Mouse (Mus musculus): ENCODE results near the gene Tsga13.

GRCm38 (mm10) chr6:30897520-30897919 is 17.9 kb downstream of the Tsga13 start:
- TF ChIP-seq CTCF (IDR thresholded peaks at IDR 0.05; ENCODE audit: borderline replicate concordance, control insufficient read depth, extremely low read depth, insufficient read depth, low read length, poor library complexity) (no peak), POLR2A (IDR thresholded peaks at IDR 0.05; ENCODE audit: control insufficient read depth, extremely low read depth, insufficient read depth, low read length, poor library complexity) (no peak)

Data from thymus, adult 2 months (tissue).